Mouse (Mus musculus) testis, postnatal 10 days (tissue): Measurements from ENCODE around the gene Lrrc8d.
A peak's percentile ranks its signal among the peaks of the same experiment; 100 is the strongest.

ENCODE experiments used
- DNase-seq: peaks from one replicate; pipeline ENCODE4 v3.0.0; 2021; ENCODE audit warnings: low spot score

Gene Lrrc8d

DNA sequence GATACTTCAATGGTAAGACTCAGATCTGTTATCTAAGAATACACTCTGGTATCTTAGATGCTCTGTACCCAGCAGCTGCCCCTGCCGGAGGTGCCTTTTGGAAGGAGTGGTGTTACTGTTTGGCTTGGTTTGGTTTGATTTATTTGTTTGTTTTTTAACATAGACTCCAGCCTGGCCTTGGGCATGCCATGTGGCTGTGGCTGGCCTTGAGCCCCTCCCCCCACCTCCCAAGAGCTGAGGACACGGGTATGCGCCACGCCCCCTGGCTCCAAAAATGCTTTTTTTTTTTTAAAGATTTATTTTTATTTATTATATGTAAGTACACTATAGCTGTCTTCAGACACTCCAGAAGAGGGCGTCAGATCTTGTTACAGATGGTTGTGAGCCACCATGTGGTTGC lies 65.6 kb downstream of the Lrrc8d start:
- DNase-seq, result peak; percentile 59

GRCm38 (mm10) chr5:105776368-105776767 lies 76.6 kb downstream of the Lrrc8d start:
- no peak for DNase-seq

GRCm38 (mm10) chr5:105776978-105777593 lies 77.3 kb downstream of the Lrrc8d start:
- no peak for DNase-seq

GRCm38 (mm10) chr5:105777645-105778044 lies 77.9 kb downstream of the Lrrc8d start:
- no peak for DNase-seq

DNA sequence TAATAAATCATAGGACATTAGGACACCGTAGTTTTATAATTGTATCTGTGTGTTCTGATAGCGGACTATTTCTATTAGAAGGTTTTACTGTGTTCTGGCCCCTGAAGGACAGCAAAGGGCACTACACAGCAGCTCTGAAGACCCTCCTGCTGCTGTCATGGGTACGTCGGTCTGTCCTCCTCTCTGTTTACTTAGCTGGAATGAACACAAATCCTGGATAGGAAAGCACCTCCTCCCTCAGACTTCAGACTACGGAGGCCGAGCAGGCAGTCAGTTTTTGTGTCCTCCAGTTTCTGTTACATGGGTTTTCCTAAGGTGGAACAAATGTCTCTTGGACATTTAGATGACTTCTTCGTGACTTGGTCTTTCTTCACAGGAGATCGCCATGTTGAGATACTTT lies 78.4 kb downstream of the Lrrc8d start:
- no peak for DNase-seq

DNA sequence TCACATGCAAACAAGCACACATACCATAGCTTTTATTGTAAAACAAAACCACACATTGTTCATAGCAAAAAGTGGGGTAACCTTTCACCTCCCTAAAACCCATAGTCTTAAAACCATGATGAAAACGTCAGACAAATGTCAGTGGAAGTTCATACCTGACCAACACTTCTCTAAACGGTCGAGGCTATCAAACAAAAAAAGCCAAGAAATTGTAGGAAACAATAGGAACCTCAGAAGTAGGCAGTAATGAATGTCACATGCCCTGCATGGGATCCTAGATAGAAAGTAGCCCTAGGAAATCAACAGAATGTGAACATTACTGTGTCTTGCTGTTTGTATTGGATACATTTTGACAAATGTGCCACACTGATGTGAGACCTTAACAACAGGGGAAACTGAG lies 79.0 kb downstream of the Lrrc8d start:
- no peak for DNase-seq

DNA sequence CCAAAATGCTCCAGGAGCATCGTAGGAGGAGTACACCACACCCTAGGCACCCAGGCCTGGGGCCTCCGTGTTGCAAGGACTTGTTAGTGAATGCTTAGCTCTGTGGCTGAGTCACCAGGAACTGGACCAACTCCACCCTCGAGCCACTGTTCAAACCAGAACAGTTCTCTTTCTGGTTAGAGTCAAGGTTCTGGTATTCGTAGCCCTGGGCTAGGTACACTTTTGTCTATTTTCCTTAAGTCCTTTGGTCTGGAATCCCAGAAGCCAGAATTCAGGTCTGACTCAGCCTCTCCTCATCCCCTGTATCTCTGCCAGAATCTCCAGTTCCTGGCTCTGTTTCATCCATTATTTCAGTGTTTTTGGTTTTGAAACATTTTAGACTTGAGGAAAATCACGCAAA lies 79.6 kb downstream of the Lrrc8d start:
- DNase-seq, result no peak

DNA sequence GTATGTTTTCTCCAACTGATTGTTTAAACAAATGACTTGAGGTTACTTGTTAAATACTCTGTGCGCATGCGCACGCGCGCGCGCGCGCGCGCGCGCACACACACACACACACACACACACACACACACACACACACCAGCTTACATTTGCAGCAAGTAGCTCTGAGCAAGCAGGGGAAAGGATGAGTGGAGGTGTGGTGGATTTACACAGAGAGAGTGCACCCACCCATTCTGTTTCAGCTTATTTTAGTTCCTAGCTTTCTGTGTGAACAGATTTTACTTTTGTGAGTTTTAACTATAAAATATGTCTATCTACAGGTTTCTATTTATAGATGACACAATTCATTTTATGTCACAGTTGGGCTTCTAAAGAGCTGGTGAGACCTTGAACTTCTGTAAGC lies 84.1 kb downstream of the Lrrc8d start:
- DNase-seq, result no peak

- no peak for DNase-seq
These were observed 85.0 kb downstream of the Lrrc8d start for GRCm38 (mm10) chr5:105784724-105785123.

- no peak for DNase-seq
These were observed 87.8 kb downstream of the Lrrc8d start for GRCm38 (mm10) chr5:105787577-105787976.

GRCm38 (mm10) chr5:105789801-105790200 lies 90.0 kb downstream of the Lrrc8d start:
- DNase-seq, result no peak

DNA sequence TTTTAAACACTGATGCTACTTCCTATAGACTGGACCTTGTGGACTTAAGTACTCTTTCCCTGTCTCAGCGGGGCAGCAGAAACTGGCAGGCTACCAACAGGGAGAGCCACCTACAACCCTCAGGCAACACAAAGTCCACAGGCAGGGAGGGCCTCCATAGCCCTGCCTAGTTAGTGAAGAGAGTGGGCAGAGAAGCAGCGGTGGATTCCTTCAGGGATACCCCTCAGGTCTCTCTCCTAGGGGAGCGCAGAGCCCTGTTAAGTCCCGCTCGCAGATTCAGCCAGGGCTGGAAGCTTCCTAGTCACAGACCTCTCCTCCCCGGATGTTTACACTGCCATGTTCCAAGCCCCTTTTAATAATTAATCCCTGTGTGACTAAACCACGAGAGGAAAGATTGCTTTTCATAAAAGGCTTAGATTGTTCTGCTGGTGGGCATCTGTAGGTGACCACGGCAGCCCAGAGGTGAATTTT lies 92.6 kb downstream of the Lrrc8d start:
- no peak for DNase-seq

GRCm38 (mm10) chr5:105792853-105793547 lies 93.2 kb downstream of the Lrrc8d start:
- no peak for DNase-seq

- DNase-seq, result no peak
These were observed 93.8 kb downstream of the Lrrc8d start for GRCm38 (mm10) chr5:105793548-105793940.

GRCm38 (mm10) chr5:105798421-105798820 lies 98.7 kb downstream of the Lrrc8d start:
- DNase-seq, result no peak

- DNase-seq, result no peak
These were observed 100.3 kb downstream of the Lrrc8d start for GRCm38 (mm10) chr5:105799850-105800635.

DNA sequence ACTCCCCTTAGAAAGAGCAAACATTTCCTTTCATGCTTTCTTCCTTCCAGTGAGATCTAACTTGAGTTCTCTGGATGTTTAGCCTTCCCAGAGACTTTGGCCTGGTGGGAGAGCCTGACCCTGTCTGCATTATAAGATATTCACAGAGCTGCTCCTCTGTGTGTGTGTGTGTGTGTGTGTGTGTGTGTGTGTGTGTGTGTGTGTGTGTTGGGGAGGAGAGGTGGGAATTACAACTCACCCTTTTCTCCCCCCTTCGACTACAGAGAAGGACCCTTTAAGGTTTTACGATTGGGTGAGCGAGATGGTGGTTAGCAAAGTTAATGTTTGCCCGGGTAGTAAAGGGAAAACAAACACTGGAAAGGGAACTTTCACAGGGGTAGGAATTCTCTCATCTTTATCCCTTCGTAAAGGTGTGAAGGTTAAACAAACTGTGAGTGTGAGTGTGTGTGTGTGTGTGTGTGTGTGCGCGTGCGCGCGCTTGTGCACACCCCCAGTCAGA lies 101.3 kb downstream of the Lrrc8d start:
- DNase-seq, result no peak

DNA sequence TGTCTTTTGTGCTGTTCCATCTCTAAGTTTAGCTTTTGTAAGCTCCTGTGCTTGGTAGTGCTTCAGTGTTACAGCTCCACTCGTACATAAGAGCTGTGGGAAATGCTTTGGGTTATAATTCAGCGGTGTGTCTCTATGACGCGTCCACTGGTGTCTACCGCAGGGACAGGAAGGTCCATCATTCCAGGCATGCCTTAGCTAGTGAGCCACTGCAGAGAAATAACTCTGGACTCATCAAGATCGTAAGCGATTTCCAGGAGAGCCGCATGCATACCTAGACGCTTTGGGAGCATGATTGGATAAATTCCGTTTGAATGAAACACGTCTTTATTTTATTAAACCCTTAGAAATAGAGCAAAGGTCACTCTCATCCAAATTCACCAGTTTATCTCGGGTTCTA lies 106.2 kb downstream of the Lrrc8d start:
- DNase-seq, result no peak

DNA sequence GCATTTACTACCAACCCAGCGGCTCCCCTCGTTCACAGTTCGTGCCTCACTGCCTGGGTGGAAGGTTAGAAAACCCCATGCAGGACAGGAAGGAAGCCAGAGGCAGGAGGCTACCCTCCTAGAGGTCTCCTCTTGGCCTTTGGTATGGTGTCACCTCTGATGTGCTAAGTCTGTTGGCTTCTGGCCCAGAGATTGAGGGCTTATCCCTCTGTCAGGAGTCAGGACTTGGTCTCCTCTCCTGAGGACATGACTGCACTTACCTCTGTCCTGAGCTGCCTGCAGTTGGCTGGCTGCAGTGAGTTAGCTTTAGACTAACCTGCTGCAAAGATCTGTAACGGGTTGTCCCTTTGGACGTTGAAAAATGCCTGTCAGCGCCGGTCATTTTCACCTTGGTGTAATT lies 107.7 kb downstream of the Lrrc8d start:
- DNase-seq, result no peak

DNA sequence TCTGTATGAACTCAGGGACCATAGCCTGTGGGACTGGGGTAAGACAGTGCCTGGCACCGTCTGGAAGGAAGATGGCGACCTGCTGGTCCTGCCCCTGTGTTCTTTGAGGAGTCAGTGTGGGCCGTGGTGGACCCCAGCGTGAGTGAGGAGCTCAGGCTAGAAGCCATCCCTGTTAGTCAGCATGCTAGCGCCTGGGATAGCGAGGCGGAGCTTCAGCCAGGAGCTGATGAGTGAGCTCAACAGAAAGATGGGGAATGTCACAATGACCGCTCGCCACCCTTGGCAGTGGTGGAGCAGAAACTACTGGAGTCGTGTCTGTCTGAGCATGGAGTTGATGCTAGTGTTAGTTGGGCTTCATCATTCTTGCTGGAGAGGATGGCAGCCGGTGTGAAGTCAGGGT lies 109.3 kb downstream of the Lrrc8d start:
- DNase-seq, result no peak

- no peak for DNase-seq
These were observed 113.3 kb downstream of the Lrrc8d start for GRCm38 (mm10) chr5:105813036-105813435.

- DNase-seq, result no peak
These were observed 114.2 kb downstream of the Lrrc8d start for GRCm38 (mm10) chr5:105813974-105814373.

DNA sequence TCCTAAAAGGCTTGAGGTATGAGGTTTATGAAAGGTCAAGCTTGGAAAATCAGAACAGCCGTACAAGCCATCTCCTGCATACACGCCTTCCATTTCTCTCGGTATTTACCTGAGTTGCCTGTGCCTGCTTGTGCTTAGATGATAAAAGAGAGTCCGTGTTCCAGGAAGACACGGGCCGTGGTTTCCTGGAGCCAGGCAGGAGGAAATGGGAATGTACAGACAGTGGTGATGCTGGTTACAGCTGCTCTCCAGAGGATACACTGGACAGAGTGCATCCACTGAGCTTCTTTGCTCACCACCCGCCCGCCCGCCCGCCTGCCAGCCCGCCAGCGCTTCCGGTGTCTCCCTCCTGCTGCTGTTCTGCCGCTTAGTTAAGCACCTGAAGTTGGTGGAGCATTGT lies 116.3 kb downstream of the Lrrc8d start:
- DNase-seq, result no peak
